Mouse (Mus musculus) lung, adult 2 months (tissue): ENCODE results near the gene Vamp2.

Experiments
- CTCF ChIP-seq: fragments of 200-500 bp; IDR thresholded peaks from 2 replicates; pipeline ENCODE4 v1.5.1; 2011; ENCODE audit warnings: mild to moderate bottlenecking, low read length, control low read depth; ENCODE audit not compliant: insufficient read depth
- POLR2A ChIP-seq: fragments of 200-500 bp; IDR thresholded peaks from 2 replicates; pipeline ENCODE4 v1.6.1; 2011; ENCODE audit warnings: low read depth, mild to moderate bottlenecking, control low read depth, low read length, borderline replicate concordance; ENCODE audit errors: extremely low read depth

DNA sequence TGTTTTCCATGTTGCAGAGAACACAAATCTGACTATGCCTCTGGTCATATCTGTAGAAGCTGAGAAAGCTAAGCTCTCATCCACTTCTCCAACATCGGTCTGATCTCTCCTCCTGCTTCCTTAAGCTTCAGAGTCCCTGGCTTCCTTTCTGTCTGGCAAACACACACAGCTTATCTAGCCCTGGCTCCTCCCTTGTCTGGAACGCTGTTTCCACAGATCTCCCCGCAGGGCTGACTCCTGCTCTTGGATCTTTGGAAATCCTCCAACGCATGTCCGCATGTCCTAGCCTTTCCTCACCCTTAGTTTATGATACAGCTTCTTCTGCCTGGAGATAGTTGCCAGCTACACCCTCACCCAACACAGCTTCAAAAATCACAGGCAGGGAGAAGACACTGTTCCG is 20.7 kb upstream of the Vamp2 start:
- TF ChIP-seq CTCF (no peak), POLR2A (no peak)
